Comparison of ENCODE assay signal across 9 mouse cellular contexts in genomic region chr11:29774296-29774695, GRCm38 (mm10). TPM values are rescaled to one million over a fixed set of nuclear protein-coding genes. Genes with fewer than 3 reads are reported as not detected.
DNase-seq lines count a peak whose midpoint lies in the region; ATAC-seq lines count a peak whose summit lies in the region.
"Had no signal": no experiment of that assay in that cellular context is flagged by ENCODE, and none has a peak within 500 bp of the region (broad histone marks: within the 10 kb centered on the region; RNA-seq: fewer than 3 reads in every experiment).

No protein-coding gene starts in this region.

- H3K36me3 ChIP-seq in forebrain, embryonic 16.5 days (ENCODE audit: control insufficient read depth, insufficient read depth) = no peaks in the 10 kb centered on the region
- no peaks in the 10 kb centered on the region for H3K36me3 ChIP-seq in midbrain, embryonic 11.5 days (ENCODE audit: control insufficient read depth, insufficient read depth, low read length)

- H3K27ac ChIP-seq in forebrain, embryonic 16.5 days (ENCODE audit: low read length) = peak overlapping the region; percentile 35; the same call in 1 of the 2 replicates
- peak overlapping the region; percentile 45; the same call in 1 of the 2 replicates for H3K27ac ChIP-seq in midbrain, embryonic 11.5 days (ENCODE audit: low read depth, low read length)

- WGBS in forebrain, embryonic 16.5 days = 29% methylated on average over 2 of the region's 2 CpGs
- 34% methylated on average over 2 of the region's 2 CpGs for WGBS in midbrain, embryonic 11.5 days

- peaks cover 2% of the 10 kb centered on the region; the same call in 1 of the 2 replicates for H3K4me1 ChIP-seq in forebrain, embryonic 16.5 days (replicated peaks; ENCODE audit: control insufficient read depth, insufficient read depth, low read length)
- H3K4me1 ChIP-seq in midbrain, embryonic 11.5 days (ENCODE audit: control insufficient read depth, insufficient read depth, low read length) = peaks cover 5% of the 10 kb centered on the region; the same call in 1 of the 2 replicates

- no peak overlapping the region for H3K4me3 ChIP-seq in forebrain, embryonic 16.5 days (replicated peaks; ENCODE audit: low read length)
- H3K4me3 ChIP-seq in midbrain, embryonic 11.5 days (ENCODE audit: low read depth, low read length) = no peak overlapping the region
- H3K4me3 ChIP-seq: left cerebral cortex, adult 2 months had no signal

- H3K27me3 ChIP-seq in forebrain, embryonic 16.5 days (replicated peaks; ENCODE audit: control insufficient read depth, insufficient read depth, low read length) = no peaks in the 10 kb centered on the region
- no peaks in the 10 kb centered on the region for H3K27me3 ChIP-seq in midbrain, embryonic 11.5 days (ENCODE audit: control insufficient read depth, insufficient read depth, low read length)

- ATAC-seq in forebrain, embryonic 16.5 days = peak; percentile 85
- peak; percentile 92 for ATAC-seq in midbrain, embryonic 11.5 days (ENCODE audit: low FRiP score)
- no peak for ATAC-seq in megakaryocyte, adult 5-6 weeks (ENCODE audit: poor library complexity, severe bottlenecking)

- no peak overlapping the region for H3K4me2 ChIP-seq in forebrain, embryonic 16.5 days (ENCODE audit: low read length)
- no peak overlapping the region for H3K4me2 ChIP-seq in midbrain, embryonic 11.5 days

- no peak overlapping the region for H3K9ac ChIP-seq in forebrain, embryonic 16.5 days (replicated peaks; ENCODE audit: low read depth, low read length)
- no peak overlapping the region for H3K9ac ChIP-seq in midbrain, embryonic 11.5 days (ENCODE audit: low read length)

- no peaks in the 10 kb centered on the region for H3K9me3 ChIP-seq in forebrain, embryonic 16.5 days (ENCODE audit: control insufficient read depth, low read length)
- H3K9me3 ChIP-seq in midbrain, embryonic 11.5 days (ENCODE audit: control insufficient read depth, low read length) = no peaks in the 10 kb centered on the region

- peak; percentile 13 for DNase-seq in gastrocnemius, postnatal 10 days
- no peak for DNase-seq in gastrocnemius, adult 8-10 months (ENCODE audit: low spot score in 2 of 2)
- DNase-seq in brain, adult 2 months (ENCODE audit: low read depth, low spot score) = peak; percentile 64
- DNase-seq in midbrain, embryonic 11.5 days (ENCODE audit: low spot score, missing footprints) = peak; percentile 90
- no peak for DNase-seq in right cerebral cortex, postnatal 14 days
- no peak for DNase-seq in adrenal gland, postnatal 14 days

RNA-seq across cellular contexts. Expression of gene 4931440F15Rik, which starts 51.2 kb away (rescaled TPM):
- 1 to 10 TPM; 1.8 to 2.3 TPM for total RNA-seq in gastrocnemius, postnatal 10 days (2021)
- total RNA-seq in gastrocnemius, adult 8-10 months (2022) = 1 to 10 TPM; 2.0 to 2.9 (median 2.5) TPM
- polyA plus RNA-seq in forebrain, embryonic 16.5 days (2015; fragmentation: Nextera tagmentation; extraction: Ambion mirVana) = 0.34 and 0.54 TPM in 2 replicates
- 0.11 TPM in 1 of 2 replicates, not detected in the other for polyA plus RNA-seq in midbrain, embryonic 11.5 days (2014; fragmentation: Nextera tagmentation; extraction: Ambion mirVana)
- total RNA-seq in megakaryocyte, adult 5-6 weeks (2015) = 0.09 TPM in 1 of 2 replicates, not detected in the other
- 0.28 and 0.29 TPM in 2 replicates for total RNA-seq in megakaryocyte, adult 5-6 weeks (2017)
- 0.53 and 0.56 TPM in 2 replicates for total RNA-seq in adrenal gland, postnatal 14 days (2021)

Comparison
In these comparisons a context has a peak if more than half of its experiments do, and no peak if none do; other contexts are left out.
1. DNase-seq: peak in gastrocnemius, postnatal 10 days (single experiment), brain, adult 2 months (single experiment) and midbrain, embryonic 11.5 days (single experiment); none in gastrocnemius, adult 8-10 months (0 of 2), right cerebral cortex, postnatal 14 days (single experiment) and adrenal gland, postnatal 14 days (single experiment).